Mouse (Mus musculus) testis, adult 2 months (tissue): ENCODE data around the gene Zfhx3.

Experiments
- CTCF ChIP-seq: fragments of 200-500 bp; IDR thresholded peaks from 2 replicates; pipeline ENCODE4 v1.5.1; 2012; ENCODE audit warnings: low read depth, mild to moderate bottlenecking, inconsistent platforms, low read length, moderate library complexity; ENCODE audit not compliant: control insufficient read depth, insufficient read depth, insufficient replicate concordance
- POLR2A ChIP-seq: fragments of 200-500 bp; IDR thresholded peaks from 2 replicates; pipeline ENCODE4 v1.6.1; 2012; ENCODE audit warnings: low read depth, mild to moderate bottlenecking, inconsistent platforms, low read length, moderate library complexity; ENCODE audit not compliant: control insufficient read depth

- TF ChIP-seq POLR2A (no peak), CTCF (no peak)
These were observed 708.4 kb downstream of the Zfhx3 start for GRCm38 (mm10) chr8:108650837-108651236.
